In genomic region chr12:86826420-86827240, GRCm38 (mm10) we compare ENCODE assay signal across 9 mouse cellular contexts. TPM values are rescaled to one million over a fixed set of nuclear protein-coding genes. Genes with fewer than 3 reads are reported as not detected.
DNase-seq lines count a peak whose midpoint lies in the region; ATAC-seq and TF ChIP-seq lines count a peak whose summit lies in the region.
"Had no signal": no experiment of that assay in that cellular context is flagged by ENCODE, and none has a peak within 500 bp of the region (broad histone marks: within the 10 kb centered on the region; RNA-seq: fewer than 3 reads in every experiment).

No protein-coding gene starts in this region.

- H3K4me2 ChIP-seq in embryonic facial prominence, embryonic 12.5 days (replicated peaks) = no peak overlapping the region
- H3K4me2 ChIP-seq in midbrain, postnatal 0 days (ENCODE audit: low read depth, low read length, poor library complexity, severe bottlenecking) = no peak overlapping the region

- H3K4me3 ChIP-seq in embryonic facial prominence, embryonic 12.5 days = no peak overlapping the region
- H3K4me3 ChIP-seq in midbrain, postnatal 0 days (ENCODE audit: low read depth, low read length) = no peak overlapping the region
- H3K4me3 ChIP-seq: erythroblast, embryonic 14.5 days had no signal

- ATAC-seq in embryonic facial prominence, embryonic 12.5 days (ENCODE audit: insufficient number of reproducible peaks, insufficient read depth, low FRiP score, low TSS enrichment) = no peak
- no peak for ATAC-seq in midbrain, postnatal 0 days (ENCODE audit: low FRiP score)

- 60% methylated on average over 13 of the region's 13 CpGs for WGBS in embryonic facial prominence, embryonic 12.5 days
- WGBS in midbrain, postnatal 0 days = 38% methylated on average over 13 of the region's 13 CpGs

- H3K9me3 ChIP-seq in embryonic facial prominence, embryonic 12.5 days = no peaks in the 10 kb centered on the region
- no peaks in the 10 kb centered on the region for H3K9me3 ChIP-seq in midbrain, postnatal 0 days (ENCODE audit: low read length)

- intact Hi-C loops in heart, postnatal 25 days (cut with DNase I) = no loop called here
- intact Hi-C loops in left cerebral cortex, postnatal 10 days (cut with DNase I) = no loop called here

- H3K4me1 ChIP-seq in embryonic facial prominence, embryonic 12.5 days = peaks cover 55% of the 10 kb centered on the region
- peaks cover 22% of the 10 kb centered on the region; the same call in 1 of the 2 replicates for H3K4me1 ChIP-seq in midbrain, postnatal 0 days (ENCODE audit: insufficient read depth, low read length)

- peak overlapping the region; percentile 65 for H3K27ac ChIP-seq in embryonic facial prominence, embryonic 12.5 days
- no peak overlapping the region for H3K27ac ChIP-seq in midbrain, postnatal 0 days (ENCODE audit: low read depth, low read length)

- no peaks in the 10 kb centered on the region for H3K36me3 ChIP-seq in embryonic facial prominence, embryonic 12.5 days
- no peaks in the 10 kb centered on the region for H3K36me3 ChIP-seq in midbrain, postnatal 0 days (ENCODE audit: insufficient read depth, low read length)

- no peaks in the 10 kb centered on the region for H3K27me3 ChIP-seq in embryonic facial prominence, embryonic 12.5 days
- H3K27me3 ChIP-seq in midbrain, postnatal 0 days (ENCODE audit: insufficient read depth, low read length) = no peaks in the 10 kb centered on the region

- no peak for TF ChIP-seq CTCF in midbrain, postnatal 0 days (IDR thresholded peaks at IDR 0.05)

- peak; percentile 88 for DNase-seq in right cerebral cortex, adult 18-20 months
- DNase-seq in right cerebral cortex, postnatal 4 days = no peak
- DNase-seq in heart, postnatal 25 days (ENCODE audit: low spot score) = peak; percentile 46
- peak; percentile 68 to 76 for DNase-seq in left cerebral cortex, postnatal 10 days (ENCODE audit: extremely low spot score in 1 of 2, low spot score in 2 of 2)
- peak; percentile 69 for DNase-seq in midbrain, postnatal 0 days (ENCODE audit: low spot score)
- DNase-seq in thymus, postnatal 36 days = no peak
- no peak for DNase-seq in c-Kit-positive CD71-positive TER-119-positive erythroid progenitor cells, embryonic 14.5 days (ENCODE audit: low spot score)

- H3K9ac ChIP-seq in embryonic facial prominence, embryonic 12.5 days = no peak overlapping the region; the same call in 1 of the 2 replicates
- no peak overlapping the region for H3K9ac ChIP-seq in midbrain, postnatal 0 days (replicated peaks; ENCODE audit: low read length, poor library complexity, severe bottlenecking)

RNA-seq across cellular contexts. Expression of gene Irf2bpl, which starts 58.0 kb away (rescaled TPM):
- polyA plus RNA-seq in embryonic facial prominence, embryonic 12.5 days (2016; fragmentation: Nextera tagmentation; extraction: Ambion mirVana) = 53.9 and 59.2 TPM in 2 replicates
- total RNA-seq in heart, postnatal 25 days (2021) = 10 to 100 TPM; 33.3 to 36.9 TPM
- total RNA-seq in left cerebral cortex, postnatal 10 days (2021) = 10 to 100 TPM; 86.4 to 89.5 TPM
- 171 and 191 TPM in 2 replicates for total RNA-seq in midbrain, postnatal 0 days (2014; rRNA removed)
- 74.2 and 86.2 TPM in 2 replicates for polyA plus RNA-seq in midbrain, postnatal 0 days (2015; fragmentation: Nextera tagmentation; extraction: Ambion mirVana)

Comparison
In these comparisons a context has a peak if more than half of its experiments do, and no peak if none do; other contexts are left out.
1. DNase-seq: peak in right cerebral cortex, adult 18-20 months (single experiment), heart, postnatal 25 days (single experiment), left cerebral cortex, postnatal 10 days (2 of 2) and midbrain, postnatal 0 days (single experiment); none in right cerebral cortex, postnatal 4 days (single experiment), thymus, postnatal 36 days (0 of 2) and c-Kit-positive CD71-positive TER-119-positive erythroid progenitor cells, embryonic 14.5 days (single experiment).